Mouse (Mus musculus) frontal cortex, postnatal 10 days (tissue): ENCODE results near the gene Hoxa2.

Experiments
- DNase-seq, 2 experiments: peaks; one replicate each; pipeline ENCODE4 v3.0.0; 2022; ENCODE audit warnings: low spot score in 2 of 2, mixed read lengths in 1 of 2

Hoxa2 gene

DNA sequence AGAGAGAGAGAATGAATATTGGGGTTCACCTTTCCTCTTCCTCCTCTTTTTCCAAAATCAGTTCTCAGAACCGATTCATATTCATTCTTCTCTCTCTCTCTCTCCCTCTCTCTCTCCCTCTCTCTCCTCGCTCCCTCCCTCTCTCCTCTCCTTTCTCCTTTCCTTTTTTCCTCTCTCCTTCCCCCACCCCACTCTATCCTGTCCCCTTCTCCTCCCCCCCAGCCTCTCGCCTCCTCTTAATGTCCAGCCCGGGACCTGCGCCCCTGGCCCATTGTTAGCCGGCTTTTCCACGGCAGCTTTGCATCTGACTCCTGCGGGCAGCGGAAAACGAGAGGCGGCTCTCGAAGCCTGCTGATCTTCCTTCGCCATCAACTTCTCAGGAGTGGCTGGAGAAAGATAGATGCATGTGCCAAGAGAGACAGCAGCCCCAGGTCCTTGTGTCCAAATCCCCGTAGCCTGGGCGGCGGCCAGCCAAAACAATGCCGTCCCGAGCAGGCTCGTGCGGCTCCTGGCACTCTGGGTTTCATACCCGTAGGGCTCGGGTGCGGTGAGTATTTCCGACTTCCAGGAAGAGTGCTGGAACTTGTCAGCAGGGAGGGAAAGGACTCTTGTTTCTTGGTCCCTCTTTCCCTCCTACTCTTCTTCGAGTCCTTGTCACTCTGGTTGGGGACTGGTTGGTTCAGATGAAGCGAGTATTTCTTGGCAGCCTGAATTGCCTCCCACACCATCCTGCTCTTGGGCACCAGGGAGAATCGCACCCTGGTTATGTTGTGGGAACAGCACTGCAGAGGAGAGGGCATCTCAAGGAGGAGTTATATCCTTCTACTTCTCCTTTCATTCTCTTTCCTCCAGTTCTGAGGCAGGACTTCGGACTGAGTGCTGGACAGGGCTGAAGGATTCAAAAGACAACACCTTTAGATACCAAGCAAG lies 1.1 kb upstream of the Hoxa2 start:
- no peak for DNase-seq

DNA sequence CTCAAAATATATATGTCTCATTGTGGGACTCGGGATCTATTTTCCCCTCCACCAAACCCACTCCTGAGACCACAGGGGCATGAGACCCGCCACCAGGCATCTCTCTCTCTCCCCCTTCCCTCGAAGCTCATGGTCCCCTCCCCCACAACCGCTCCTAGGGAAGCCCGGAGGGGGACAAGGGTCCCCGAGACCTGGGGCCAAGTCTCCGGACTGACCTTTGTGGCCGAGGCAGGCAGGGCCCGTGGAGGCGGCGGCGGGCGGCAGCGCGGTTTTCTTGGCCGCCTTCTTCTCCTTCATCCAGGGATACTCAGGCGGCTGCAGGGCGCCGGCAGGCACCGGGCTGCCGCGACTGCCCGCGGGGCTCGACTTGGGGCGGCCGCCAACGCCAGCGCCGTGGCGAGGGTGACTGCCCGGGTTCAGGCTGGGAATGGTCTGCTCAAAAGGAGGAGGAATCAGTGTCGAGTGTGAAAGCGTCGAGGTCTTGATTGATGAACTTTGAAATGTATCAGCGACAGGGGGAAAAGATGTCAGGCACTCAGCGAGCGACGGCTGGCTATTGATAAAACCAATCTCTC lies 493 bp downstream of the Hoxa2 start:
- no peak for DNase-seq

DNA sequence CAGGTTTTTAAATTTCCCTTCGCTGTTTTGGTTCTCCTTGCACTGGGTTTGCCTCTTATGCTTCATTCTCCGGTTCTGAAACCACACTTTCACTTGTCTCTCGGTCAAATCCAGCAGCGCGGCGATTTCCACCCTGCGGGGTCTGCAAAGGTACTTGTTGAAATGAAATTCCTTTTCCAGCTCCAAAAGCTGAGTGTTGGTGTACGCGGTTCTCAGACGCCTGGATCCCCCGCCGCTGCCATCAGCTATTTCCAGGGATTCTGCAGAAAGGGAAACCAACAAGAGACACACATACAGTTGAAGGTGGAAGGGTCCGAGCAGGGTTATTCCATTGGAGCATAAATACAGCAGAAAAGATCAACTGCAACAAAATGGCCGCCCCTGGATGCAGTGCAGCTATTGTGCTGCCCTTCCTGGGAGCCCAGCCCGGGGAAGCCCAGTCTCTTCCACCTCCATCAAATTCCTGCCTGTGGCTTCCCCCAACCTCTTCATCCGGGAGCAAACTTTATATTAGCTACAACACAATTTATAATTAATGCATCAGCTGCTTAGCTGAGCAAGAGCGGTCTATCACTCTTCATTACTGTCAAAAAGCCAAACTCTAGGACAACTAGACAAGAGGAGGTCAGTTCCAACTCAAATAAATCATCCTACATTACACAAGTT lies 1.1 kb downstream of the Hoxa2 start:
- no peak for DNase-seq

DNA sequence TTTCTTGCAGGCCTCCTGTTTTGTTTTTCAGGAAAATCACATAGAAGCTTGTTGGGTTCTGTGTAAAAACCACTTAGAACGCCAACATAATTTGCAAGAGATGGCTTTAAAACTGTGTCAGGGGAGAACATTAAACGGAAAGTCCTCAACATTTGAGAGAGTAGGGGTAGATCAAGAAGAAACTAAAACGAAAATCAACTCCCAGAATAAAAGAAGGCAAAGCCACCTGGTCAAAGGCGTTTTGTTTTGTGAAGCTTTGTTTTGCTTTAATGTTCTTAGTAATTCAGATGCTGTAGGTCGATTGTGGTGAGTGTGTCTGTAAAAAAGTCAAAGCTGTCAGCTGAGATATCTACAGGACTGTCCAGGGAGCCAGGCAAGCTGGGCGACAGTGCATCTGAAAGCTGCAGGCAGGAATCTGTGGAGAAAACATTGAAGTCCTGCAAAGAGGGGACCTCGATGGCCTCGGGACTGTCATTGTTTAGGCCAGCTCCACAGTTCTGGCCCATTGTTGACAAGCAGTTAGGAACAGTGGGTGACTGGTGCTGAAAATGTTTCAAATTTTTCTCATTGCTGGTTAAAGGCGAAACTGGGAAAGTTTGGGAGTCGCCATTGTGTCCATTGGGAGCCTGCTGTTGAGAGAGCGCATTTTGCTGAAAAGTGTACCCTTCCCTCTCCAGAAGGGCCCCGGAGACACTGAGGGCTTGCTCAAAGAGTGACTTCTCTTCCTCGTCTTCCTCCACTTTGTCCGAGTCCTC lies 1.8 kb downstream of the Hoxa2 start:
- DNase-seq, result no peak

DNA sequence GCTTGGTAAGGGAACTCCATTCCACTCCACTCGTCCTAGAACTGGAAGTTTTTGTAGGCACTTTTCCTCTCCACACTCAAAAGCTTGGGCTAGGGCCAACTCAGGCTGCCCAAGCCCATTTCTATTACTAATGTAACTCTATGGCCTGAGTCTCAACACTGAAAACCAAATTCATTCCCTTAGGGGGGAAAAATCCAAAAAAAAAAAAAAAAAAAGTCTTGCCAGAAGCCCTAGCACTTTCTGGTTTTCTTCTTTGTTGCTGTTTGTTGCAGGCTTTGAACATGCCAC lies 2.6 kb downstream of the Hoxa2 start:
- DNase-seq, result no peak

DNA sequence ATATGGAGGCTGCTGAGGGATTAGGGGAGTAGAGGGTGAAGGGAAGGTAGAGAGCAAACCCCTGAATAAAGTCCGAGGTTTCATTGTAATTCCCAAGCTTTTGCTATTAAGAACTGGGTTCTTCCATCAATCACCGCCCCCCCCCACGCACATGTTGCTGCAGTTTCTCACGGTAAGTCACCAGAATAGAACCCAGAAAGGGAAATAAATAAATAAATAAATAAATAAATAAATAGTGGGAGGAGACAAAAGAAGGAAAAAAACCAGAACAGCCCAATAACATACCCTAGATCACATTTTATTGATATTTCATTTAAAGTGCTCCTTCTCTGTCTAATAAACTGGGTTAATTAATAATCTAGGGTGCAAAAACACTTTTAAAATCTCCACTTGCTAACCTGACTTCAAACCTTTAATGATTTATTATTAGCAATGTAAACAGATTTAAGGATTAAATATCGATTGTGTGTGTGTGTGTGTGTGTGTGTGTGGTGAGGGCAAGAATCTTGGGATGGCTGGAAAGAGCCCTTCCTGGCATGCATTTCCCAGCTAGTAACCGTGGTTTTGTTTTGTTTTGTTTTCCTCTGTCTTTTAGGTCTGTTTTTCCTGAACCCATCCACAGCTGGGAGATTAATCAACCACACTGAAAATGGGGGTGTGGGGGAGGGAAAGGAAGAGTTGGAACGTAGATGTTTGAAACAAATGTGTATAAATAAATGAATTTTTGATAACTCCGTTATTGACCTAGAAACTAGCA lies 3.1 kb downstream of the Hoxa2 start:
- DNase-seq, result no peak

DNA sequence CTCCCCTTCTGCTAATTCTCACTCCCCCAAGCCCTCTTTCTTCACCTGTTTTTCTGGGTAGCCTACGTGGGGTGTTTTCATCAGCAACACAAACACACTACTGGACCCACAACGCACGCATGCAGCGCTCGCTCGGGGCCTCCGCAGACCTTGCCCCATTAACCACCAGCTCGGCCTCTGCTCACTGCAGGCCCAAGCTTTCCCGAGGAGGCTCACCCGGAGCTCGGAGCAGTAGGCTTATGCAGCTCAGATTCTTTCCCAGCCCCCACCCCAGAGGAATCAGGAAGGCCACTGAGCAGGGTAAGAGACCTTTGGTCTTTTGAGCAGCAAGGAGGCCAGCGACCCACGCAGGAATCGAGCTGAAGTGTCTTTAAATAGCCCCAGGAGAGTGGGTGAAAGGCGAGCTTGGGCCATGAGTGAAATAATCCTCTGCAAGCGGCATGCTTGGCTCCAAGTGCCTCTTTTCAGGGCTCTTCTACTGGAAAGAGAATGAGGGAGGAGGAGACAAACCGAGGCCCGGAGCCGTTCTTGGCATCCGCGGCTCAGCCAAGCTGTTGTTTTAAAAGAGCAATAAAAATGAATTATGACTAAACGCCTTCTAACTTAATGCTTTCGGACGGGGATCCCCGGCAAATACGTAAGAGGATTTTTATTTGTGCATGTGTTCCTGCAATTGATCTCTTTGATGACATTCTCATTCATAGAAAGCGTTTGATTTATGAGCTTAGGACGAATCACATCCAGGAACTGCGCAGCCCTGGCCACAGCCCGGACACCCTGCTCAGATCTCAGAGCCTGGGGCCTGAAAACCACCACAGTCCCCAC lies 3.9 kb downstream of the Hoxa2 start:
- DNase-seq, result no peak

GRCm38 (mm10) chr6:52159979-52160378 lies 4.7 kb downstream of the Hoxa2 start:
- DNase-seq, result no peak

DNA sequence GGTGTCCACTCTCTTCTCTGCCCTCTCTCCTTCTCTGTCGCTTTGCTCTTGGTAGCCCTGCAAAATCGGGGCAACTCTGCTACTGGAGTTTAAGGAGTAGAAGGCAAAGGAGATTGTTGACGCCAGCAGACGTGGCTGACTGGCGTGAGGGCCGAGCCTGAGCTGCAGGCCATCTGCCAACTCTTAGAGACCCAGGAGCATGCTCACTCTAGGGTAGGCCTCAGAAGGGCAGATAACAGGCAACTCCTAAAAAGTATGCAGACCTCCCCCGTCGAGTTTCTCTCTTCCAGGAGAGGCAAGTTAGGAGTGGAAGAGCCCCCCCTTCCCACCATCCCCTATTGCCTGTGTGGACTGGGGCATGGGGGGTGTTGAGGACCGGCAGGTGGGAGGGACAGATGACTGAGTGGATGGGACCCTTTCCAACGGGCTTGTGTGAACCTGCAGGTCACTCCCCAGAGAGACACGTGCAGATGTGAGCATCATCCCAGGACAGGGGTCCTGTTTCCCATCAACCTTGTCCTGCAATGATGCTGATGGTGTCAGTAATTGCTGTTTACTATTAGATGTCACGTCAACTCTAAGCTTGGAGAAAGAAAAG lies 5.4 kb downstream of the Hoxa2 start:
- no peak for DNase-seq

GRCm38 (mm10) chr6:52158276-52159051 lies 6.2 kb downstream of the Hoxa2 start, which contains the start of gene Hoxa1:
Gene Hoxa1, minus strand, starts transcription at chr6:52158317.
- no peak for DNase-seq

- DNase-seq, result no peak
These were observed 7.0 kb downstream of the Hoxa2 start for GRCm38 (mm10) chr6:52157466-52158275.

- no peak for DNase-seq
These were observed 8.0 kb downstream of the Hoxa2 start for GRCm38 (mm10) chr6:52156551-52157200.

GRCm38 (mm10) chr6:52155471-52155870 lies 9.2 kb downstream of the Hoxa2 start:
- no peak for DNase-seq

- DNase-seq, result no peak
These were observed 10.6 kb downstream of the Hoxa2 start for GRCm38 (mm10) chr6:52154044-52154443.

DNA sequence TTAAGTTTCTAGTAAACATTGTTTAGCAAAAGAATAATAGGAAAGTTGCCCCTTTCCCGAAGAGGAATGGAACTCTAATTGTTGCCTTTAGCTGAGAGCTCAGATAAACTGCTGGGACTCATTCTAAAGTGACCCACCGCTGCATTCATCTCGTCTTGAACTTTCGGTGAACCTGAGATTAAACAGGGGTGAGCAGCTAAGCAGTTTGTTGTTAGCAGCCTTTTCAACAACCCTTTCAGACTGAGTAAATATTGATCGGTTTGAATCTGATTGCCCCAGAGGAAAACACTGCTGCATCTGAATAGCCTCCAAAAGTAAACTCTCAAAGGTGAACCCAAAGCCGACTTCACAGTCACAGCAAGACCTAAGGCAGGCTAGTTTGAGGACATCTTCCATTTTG lies 11.4 kb downstream of the Hoxa2 start:
- no peak for DNase-seq

DNA sequence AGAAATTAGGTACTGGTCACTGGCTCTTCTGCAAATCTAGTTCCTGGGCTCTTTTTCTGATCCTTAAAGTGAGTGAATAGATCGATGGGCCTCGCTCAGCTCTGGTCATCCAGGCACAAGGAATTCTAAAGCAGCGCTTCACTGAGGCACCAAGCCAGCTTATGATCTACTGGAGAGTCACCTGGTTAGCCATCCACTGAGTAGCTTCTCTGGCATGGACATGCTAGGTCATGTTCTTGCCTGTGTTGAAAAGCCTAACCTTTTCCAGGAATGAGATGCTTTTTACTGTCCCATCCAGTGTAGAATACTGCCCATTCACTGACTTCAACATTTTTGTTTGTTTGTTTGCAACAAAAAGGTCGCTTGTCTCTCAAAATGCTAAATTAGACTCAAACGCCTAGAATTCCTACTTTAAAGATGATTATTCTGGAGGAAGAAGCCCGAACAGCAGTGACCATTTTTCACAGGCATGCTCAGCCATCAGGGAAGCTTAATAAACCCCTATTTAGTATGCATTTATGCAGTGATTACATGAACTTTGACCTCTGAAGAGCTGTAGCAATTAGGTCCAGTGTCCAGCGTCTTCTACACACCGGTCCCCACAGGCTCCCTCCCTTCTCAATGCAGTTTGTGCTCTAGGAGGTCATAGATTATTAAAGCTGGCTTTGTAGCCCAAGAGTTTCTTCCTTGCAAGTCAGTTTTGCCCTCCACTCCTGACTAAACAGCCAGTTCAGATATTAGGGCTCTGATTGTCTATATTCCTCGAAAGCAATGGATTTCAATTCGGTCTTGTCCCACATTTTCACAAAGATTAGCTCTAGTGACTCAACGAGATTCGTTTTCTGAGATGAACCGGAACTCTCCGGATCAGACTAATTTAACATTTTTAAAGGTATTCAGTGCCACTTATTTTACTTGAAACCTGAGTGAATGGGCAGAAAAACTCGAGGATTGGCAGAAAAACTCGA lies 12.1 kb downstream of the Hoxa2 start:
- DNase-seq, result no peak

DNA sequence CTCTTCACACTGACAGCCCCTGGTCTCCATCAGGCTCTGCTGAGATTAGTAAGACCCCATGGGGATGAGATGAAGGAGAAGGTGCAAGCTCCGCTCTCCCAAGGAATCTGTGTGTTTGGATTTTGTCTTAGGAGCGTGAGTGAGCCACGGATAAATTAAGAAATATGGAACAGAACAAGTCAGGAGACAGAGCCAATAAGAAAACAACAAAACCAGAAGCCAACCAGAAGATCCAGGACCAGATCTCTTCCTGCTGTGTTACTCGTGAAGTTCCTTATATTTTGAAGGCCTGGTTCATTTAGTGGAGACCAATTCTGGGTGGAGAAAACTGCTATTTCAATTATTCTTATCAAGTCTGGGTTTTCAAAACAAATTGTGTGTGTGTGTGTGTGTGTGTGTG lies 13.1 kb downstream of the Hoxa2 start:
- no peak for DNase-seq
